Mouse (Mus musculus): Measurements from ENCODE around the gene Nudt16l1.
A peak's percentile ranks its signal among the peaks of the same experiment; 100 is the strongest.

The Nudt16l1 gene

DNA sequence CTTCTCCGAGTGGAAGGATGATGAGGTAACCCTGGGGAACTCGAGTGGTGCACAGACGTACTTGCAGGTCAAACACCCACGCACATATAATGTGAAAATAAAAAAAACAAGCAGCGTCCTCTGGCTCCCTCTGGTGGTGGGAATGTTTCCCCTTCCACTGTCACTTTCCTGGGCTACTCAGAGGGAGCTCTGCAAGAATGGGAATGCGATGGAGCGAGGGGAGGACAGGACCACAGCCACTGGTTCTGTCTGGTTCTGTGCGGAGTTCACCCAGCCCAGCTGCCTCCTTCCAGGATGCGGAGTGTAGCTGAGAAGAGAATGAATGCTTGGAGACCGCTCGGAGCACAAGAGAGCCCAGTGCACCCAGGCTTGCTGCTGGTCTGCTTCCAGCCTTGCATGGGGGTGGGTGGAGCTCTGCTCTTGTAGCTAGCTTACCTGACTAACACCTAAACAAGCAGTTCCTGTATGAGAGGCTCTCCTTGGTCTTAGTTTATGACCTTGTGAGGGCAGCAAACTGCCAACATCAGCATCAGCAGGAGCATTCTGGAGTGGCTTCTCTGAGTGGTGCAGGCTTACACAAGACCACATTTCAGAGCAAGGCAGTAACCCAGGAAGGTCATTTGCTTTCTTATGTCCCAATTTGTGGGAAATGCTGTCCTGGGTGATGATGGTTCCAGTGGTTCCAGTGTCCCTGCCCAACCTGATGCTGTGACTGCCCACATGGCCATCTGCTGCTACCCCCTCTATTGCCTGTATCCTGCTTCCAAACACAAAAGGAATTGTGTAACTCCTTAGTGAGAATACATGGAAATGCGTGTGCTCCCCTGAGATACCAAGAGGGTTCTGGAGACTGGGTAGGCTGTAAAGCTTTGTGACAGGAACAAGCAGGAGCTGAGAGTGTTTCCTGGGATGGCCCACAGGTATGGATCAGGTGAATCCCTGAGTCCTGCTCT lies 24.5 kb upstream of the Nudt16l1 start:
- peak; percentile 91 to 95 for DNase-seq (ENCODE audit: low spot score in 2 of 2)

DNA sequence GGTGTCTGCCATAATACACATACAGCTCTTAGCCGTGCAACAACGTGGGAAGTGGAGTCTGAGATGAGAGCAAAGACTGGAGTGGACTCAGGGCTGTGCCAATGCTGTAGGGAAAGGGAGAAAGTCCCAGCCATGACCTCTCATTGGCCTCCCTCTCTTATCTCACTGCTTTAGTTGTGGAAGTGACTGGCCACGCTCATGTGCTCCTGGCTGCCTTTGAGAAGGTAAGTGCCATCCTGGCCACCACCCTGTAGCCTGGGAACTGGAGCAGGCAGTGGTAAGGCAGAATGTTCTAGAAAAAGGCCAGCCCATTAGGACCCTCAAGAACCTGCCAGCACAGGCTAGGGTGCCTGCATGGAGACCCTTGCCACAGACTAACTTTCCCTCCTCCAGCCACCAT lies 22.6 kb upstream of the Nudt16l1 start:
- DNase-seq (ENCODE audit: low spot score in 2 of 2): no peak

DNA sequence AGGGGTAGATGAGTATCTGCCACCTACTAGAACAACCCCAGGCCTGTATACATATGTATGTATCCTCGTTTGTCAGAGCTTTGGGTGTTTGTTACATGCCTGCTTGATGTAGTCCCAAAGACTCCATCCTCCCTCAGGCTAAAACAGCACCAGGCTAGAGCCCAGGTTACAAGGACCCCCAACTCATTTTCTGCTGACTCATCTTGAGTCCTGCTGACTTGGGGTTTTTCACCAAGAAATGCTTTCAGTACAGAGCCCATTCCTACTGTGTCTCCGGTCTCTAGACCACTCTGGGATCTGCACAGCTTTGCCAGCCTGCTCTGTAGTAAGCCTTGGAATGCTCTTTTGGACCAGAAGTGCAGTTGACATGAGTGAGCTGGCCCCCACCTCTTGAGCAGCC lies 22.0 kb upstream of the Nudt16l1 start:
- no peak for DNase-seq (ENCODE audit: low spot score in 2 of 2)

DNA sequence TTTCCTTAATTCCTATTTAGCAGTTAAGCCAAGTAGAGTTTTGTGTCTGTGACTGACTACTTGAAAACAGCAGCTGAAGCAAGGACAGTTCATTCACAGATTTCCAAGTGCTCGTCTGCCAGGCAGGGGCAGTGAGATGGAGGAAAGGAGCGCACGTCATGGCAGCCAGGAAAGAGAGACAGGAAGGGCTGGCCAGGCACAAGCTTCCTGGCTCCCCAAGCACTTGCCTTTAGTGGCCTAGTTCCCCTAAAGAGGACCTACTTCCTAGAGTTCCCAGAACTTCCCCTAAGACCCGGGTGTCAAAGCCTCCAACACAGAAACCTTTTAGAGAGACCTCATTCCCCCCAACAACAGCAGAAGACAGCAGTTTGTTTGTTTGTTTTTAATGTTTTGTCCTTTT lies 18.0 kb upstream of the Nudt16l1 start:
- DNase-seq (ENCODE audit: low spot score in 2 of 2): no peak

DNA sequence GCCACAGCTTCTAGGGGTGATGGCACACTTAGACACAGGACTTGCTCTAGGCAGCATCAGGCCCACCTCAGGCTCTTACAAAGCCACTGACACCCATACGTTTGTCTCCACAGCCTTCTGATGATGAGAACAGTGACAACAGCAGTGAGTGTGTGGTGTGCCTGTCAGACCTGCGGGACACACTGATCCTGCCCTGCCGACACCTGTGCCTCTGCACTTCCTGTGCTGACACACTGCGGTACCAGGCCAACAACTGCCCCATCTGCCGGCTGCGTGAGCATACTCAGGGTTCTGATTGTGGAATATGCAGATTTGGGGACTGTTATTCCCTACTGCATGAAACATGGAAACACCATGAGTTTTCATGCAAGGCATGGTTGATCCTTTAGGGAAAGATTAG lies 16.1 kb upstream of the Nudt16l1 start:
- no peak for DNase-seq (ENCODE audit: low spot score in 2 of 2)

DNA sequence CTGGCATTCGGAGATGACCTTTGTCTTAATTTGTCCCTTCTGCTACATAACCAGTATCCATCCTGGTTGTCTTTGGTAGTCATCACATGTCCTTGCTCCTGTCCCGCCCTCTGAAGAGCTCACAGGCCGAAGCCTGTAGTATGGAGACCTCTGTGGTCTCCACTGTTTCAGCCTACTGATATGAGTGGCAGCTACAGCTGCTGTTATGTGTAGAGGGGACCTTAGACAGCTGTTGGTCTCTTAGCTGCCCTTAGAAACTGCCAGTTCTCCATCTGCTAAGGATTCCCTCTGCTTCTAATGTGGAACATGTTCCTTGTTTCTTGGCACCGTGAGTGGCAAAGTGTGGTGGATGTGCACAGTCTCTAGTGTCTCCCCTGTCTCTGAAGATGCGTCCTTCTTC lies 14.6 kb upstream of the Nudt16l1 start:
- DNase-seq (ENCODE audit: low spot score in 2 of 2): no peak

DNA sequence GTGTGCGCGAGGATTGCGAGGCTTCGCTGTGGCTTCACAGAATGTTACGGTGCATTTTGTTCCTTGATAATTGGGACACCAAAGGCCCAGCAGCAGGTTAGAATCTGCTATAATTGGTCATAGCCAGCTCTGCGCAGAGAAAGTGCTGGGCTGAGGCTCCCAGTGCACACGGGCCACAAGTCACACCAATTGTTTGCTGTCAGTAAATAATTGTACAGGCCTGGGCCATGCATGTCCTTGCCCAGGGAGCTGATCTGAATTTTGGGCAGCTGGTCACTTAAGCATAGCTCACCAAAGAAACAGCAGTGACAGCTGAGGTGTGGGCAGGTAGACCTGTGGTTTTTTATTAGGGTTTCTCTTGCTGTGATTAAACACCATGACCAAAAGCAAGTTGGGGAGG lies 10.6 kb upstream of the Nudt16l1 start:
- no peak for DNase-seq (ENCODE audit: low spot score in 2 of 2)

DNA sequence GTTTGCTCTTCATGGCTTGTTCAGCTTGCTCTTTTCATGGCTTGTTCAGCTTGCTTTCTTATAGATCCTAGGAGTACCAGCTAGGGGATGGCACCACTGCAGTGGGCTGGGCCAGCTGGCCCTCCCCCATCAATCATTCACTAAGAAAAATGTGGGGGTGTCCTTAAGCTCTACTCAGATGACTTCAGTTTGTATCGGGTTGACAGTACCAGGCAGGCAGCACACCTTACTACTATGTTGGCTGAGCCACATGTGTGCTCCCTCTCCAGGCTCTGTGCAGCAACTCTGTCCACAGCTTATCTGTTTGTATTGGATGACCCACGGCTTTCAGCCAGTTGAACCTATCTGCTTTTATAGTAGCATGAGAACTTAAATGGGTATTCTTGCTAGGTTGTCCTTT lies 10.1 kb upstream of the Nudt16l1 start:
- no peak for DNase-seq (ENCODE audit: low spot score in 2 of 2)

DNA sequence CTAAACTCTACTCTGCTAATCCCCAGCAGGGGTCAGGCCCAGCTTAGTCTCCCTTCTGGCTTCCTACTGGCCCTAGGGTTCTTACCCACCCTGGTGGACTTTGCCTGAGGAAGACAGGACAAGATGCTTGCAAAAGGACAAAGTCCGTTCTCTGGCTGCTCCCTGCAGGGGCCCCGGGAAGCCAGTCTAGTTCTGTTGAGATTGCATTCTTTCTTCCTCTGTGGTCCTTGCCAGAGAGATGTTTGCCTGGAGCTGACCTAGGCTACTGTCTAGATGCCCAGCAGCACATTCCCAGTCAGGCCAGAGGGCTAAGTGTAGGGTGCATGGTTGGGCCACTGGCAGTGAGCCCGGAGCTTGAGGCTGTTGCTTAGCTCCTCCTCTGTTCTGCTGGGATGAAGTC lies 6.1 kb upstream of the Nudt16l1 start:
- DNase-seq (ENCODE audit: low spot score in 2 of 2): no peak

DNA sequence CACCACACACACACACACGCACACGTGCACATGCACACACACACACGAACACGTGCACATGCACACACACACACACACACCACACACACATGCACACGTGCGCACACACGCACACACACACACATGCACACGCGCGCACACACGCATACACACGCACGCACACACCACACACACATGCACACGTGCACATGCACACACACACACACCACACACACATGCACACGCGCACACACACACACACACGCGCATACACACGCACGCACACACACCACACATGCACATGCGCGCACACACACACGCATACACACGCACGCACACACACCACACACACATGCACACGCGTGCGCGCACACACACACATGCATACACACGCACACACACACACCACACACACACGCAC lies 3.1 kb upstream of the Nudt16l1 start:
- DNase-seq (ENCODE audit: low spot score in 2 of 2): no peak

DNA sequence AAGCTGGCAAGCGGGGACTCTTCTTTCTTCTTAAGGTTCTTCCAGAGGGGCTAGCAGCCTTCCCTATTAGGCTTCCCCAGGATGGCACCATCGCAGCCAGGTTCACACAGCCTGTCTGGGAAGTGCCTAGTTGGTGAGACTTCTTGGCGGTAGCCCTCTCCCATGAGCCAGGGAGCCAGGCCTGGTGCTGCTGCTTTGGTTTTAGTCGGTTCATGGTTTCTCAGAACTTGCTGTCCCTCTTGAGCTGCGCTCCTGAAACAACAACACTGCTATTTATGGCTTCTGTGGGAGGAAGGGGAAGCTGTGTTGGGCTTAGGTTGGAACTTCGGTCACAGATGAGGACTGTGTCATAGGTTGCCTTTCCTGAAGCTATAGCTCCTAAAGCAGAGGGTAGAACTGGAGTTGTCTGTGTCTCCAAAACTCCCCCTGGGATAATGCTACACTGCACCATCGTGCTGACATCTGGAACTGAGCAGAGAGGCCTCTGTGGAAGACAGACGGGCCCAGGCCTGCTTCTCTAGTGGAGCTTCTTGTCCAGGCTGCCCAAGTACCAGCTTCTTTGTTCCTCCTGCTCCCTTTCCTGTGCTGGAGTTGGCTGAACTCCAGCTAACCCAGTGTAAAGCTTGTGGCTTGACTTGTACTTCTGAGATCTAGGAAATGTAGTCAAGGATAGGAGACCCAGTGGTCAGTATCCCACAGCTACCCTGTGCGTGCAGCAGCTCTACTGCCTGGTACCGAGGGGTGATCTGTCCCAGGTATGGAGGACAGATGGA lies 2.4 kb upstream of the Nudt16l1 start:
- DNase-seq (ENCODE audit: low spot score in 2 of 2): no peak

DNA sequence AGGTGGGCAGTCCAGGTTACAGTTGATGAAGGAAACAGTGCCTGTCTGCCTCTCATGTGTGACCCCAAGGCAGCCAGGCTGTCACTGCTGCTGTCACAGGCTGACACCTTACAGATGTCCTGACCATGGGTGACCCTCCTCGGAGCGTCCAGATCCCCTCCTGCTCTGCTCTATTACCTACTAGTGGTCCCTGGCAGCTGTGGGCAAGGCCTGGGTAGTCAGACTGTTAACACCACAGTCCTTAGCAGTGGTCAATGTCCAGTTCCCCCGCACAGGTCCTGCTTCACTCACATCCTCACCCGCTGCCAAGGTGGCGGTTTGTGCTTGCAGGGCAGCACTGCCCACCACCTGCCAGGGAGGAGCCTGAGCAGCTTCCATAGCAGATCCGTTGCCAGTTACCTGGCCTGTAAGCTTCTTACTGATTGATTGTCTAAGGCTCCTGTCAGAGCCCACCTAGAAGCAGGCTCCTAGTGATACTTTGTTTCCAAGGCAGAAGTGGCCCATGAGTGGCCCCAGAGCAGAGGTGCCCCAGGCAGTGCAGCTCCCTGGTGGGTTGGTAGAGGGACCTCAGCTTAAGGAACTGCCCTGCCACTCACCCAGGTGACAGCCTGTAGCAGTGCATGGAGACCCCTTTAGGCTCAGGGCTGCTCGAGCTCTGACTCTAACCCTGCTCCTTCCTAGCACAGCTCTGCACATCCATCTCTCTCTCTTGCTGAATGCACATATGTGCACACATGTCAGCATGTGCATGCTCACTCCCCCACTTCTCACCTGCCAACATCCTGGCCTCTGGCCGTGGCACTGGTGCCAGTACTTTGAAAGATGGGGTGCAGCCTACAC lies 990 bp upstream of the Nudt16l1 start:
- DNase-seq (ENCODE audit: low spot score in 2 of 2): no peak

DNA sequence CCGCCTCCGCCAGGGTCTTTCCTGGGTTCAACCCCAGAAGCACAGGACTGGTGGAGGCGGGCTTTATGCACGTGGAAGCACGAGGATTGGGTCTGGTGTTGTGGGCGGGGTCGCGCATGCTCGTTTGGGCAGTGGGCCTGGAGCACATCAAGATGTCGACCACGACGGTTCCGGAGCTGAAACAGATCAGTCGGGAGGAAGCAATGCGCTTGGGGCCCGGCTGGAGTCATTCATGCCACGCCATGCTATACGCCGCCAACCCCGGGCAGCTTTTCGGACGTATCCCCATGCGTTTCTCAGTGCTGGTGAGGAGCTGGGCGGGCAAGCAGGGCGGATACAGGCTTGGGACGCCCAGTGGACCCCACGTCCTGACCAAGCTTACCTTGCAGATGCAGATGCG lies 428 bp downstream of the Nudt16l1 start:
- peak; percentile 94 to 95 for DNase-seq (ENCODE audit: low spot score in 2 of 2)

DNA sequence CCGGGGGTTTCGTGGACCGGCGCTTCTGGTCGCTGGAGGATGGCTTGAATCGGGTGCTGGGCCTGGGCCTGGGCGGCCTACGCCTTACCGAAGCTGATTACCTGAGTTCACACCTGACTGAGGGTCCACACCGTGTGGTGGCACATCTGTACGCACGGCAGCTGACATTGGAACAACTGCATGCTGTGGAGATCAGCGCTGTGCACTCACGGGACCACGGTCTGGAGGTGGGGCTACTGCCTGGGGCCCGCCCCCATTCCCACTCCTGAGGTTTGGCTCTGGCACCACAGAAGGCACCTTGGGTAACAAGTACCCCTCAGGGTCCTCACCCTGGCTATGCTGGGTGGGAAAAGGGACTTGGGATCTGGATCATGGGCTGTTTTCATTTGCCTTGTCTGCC lies 851 bp downstream of the Nudt16l1 start:
- peak in 1 of 2 experiments; percentile 47 for DNase-seq (ENCODE audit: low spot score in 2 of 2)

DNA sequence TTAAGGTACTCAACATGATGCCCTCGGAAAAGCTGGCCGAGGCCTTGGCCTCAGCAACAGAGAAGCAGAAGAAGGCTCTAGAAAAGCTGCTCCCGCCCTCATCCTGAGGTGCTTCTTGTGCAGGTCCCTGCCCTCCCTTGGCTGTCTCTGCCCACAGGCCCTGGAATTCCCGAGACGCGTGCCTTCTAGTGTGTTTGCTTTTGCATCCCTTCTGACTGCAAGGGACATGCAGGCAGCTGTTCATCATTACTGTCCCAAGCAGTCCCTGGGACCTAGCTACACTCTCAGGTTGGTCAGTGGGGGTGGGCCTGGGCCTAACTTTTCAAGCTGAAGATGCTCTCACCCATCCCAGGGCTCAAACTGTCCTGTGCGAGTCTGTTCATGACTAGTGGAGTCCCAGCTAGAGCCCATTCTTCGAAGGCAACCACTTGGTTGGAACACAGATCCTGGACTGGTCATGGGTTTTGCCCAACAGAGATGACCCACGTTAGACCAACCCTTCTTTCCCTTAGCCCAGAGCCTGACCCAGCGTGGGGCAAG lies 1.8 kb downstream of the Nudt16l1 start:
- DNase-seq (ENCODE audit: low spot score in 2 of 2): no peak

DNA sequence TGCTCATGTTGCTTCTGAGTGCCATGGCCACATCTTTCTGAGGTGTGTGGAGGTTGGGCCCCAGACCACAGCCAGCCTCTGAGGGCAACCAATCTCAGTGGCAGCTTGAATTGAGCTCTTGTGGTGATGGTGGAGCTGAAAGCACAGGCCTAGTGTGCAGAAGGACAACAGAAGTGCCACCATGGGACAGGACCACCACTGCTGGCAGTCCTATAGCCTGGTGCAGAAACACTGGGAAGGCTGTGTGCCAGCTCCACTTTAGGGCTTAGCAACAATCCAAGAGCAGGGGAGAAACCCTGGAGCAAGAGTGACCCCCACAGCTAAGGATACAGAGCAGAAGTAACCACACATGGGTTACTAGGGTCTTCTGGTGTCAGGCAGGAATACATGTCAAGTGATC lies 2.5 kb downstream of the Nudt16l1 start:
- no peak for DNase-seq (ENCODE audit: low spot score in 2 of 2)

DNA sequence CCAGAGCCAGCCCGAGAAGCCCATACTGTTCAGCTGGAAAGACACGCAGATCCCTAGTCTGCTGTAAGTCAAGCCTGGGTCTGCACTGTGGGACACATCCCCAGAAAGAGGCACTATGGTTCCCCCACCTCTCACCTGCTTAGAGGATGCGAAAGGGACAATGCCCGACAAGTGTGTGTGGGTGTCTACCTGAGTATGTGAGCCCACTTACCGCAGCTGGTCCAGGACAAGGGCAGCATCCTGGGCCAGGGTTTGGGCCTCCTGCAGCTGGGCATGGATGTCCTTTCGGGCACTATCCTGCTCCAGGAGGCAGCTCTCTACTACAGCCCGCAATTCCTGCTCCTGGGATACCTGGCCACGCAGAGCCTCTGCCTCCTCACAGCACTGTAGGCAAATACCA lies 4.3 kb downstream of the Nudt16l1 start:
- no peak for DNase-seq (ENCODE audit: low spot score in 2 of 2)

DNA sequence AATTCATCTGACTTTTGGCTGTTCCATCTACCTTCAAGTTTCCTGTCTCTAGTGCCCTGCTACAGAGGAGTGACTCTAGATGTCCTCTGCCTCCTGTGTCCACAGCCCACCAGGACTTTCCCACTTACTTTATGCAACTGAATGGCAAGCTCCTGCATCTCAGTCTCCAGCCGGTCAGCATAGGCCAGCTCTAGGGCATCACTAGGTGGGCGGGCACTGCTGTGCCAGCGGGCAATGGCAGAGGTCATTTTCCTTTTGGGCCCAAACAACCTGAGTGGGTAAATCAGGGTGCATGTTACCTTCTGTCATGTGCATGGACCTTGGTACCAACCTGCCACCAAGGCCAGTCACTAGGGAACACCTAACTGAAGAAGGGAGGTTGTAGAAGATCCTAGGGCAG lies 4.9 kb downstream of the Nudt16l1 start:
- no peak for DNase-seq (ENCODE audit: low spot score in 2 of 2)

DNA sequence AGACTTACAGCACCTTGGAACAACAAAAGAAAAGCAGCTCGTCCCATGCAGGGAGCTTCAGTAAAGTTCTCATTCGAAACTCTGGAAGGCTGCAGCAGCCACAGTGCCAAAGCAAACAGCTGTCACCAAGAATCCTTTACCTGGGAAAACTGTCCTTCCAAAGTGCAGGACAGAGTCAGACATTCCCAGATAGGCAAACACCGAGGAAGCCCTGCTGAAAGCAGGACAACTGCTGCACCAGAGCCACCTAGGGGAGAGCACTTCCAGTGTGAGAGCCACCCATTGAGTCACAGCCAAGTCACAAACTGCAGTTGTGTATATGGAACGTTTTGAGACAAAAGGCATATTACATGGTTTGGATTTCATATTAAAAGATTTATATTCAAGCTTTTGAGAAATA lies 6.9 kb downstream of the Nudt16l1 start:
- DNase-seq (ENCODE audit: low spot score in 2 of 2): no peak

DNA sequence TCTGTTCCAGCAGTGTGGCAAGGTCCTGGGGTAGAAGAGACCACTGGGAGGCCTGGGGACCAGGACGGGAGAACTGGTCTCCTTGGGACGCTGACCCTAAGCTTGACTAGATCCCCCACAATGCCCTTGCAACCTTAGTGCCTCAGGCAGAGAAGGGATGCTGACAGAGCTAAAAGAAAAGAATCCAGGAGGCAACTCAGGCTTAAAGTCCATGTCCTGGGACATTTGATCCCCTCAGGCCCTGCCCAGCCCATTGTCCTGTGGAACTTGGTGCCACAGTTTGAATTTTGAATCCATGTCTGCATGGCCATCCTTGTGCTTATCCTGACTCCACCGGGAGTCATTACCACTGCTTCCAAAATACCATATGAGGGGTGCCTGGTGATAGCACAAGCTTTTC lies 7.6 kb downstream of the Nudt16l1 start:
- DNase-seq (ENCODE audit: low spot score in 2 of 2): no peak

DNA sequence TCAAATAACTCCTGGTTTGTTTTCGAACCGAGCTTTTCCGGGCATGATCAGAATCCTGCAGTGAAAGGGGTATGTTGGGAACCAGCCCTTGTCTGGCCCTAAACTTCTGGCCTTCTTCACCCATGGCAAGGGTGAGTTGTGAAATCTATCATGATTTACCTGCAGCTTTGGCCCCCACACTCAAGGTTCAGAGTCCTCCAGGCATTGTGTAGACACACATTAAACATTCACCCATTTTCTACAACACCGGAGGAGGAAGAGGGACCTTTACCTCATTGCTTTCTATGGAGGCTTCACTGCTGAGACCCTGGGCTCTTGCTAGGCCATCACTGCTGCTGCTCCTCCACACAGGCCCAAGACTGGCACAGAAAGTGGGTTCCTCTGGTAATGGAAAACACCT lies 8.8 kb downstream of the Nudt16l1 start:
- DNase-seq (ENCODE audit: low spot score in 2 of 2): no peak

DNA sequence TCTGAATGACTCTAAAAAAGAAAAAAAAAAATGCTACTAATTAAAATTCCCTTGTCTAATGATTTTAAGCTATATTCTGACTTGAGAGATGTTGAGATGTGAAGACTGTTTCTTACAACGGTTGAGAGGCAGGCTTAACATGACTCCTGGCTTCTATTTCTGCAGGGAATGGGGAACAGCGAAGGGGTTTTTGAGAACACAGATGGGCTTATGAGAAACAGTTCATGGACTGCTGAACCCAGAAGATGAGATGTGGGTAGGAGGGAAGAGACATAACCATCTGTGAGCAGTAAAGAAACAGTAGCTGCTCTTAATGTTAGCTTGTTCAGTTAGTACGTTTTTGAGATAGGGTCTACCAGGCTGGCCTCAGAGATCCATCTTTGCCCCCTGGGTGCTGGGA lies 18.0 kb downstream of the Nudt16l1 start:
- no peak for DNase-seq (ENCODE audit: low spot score in 2 of 2)

All from frontal cortex, postnatal 36 days (tissue).